Mouse (Mus musculus): ENCODE measurements at regions not wholly inside any gene's neighbourhood (a gene's known extent, or its start where the extent isn't known, plus 50 kb on each side); places are given as distances from the start of the nearest gene placed in this dataset.

- TF ChIP-seq CTCF (IDR thresholded peaks at IDR 0.05; ENCODE audit: insufficient read depth, low read length), result no peak
- TF ChIP-seq POLR2A (IDR thresholded peaks at IDR 0.05; ENCODE audit: borderline replicate concordance, extremely low read depth, low read depth, low read length), result no peak
Observed at GRCm38 (mm10) chr15:96759078-96759995, 59.8 kb upstream of the Slc38a2 start.

Measured in lung, adult 2 months (tissue).